Mouse (Mus musculus) liver, embryonic 14.5 days (tissue): Measurements from ENCODE around the gene Nr1h5. TPM values are rescaled to one million over a fixed set of nuclear protein-coding genes. Genes with fewer than 3 reads are reported as not detected.
A peak's percentile ranks its signal among the peaks of the same experiment; 100 is the strongest.

Experiments
- ATAC-seq: fragments of 200-750 bp; cut with Nextera tagmentation; 2 replicates; pipeline ENCODE4 v1.8.0; 2017; ENCODE audit warnings: moderate number of reproducible peaks, mild to moderate bottlenecking, moderate library complexity; ENCODE audit not compliant: insufficient read depth
- DNase-seq, 3 experiments: peaks; one replicate each; pipeline ENCODE4 v3.0.0-alpha.2; 2012 to 2013; ENCODE audit warnings: low read depth in 3 of 3, low spot score in 3 of 3
- H3K27ac ChIP-seq: fragments of 300-500 bp; sonication (generic); 2 replicates; pipeline ENCODE4 v1.5.1; 2014; ENCODE audit warnings: moderate library complexity, mild to moderate bottlenecking, control low read depth, inconsistent platforms
- H3K27me3 ChIP-seq: fragments of 300-500 bp; sonication (generic); 2 replicates; pipeline ENCODE4 v1.6.1; 2014; ENCODE audit warnings: mild to moderate bottlenecking, low read length, moderate library complexity; ENCODE audit not compliant: control insufficient read depth, insufficient read depth
- H3K36me3 ChIP-seq: fragments of 300-500 bp; sonication (generic); replicated peaks from 2 replicates; pipeline ENCODE4 v1.6.1; 2014; ENCODE audit warnings: low read depth; ENCODE audit not compliant: control insufficient read depth, insufficient read depth
- H3K4me1 ChIP-seq, 2 experiments: fragments of 200-500 bp in 1 of 2; fragments of 300-500 bp in 1 of 2; sonication (generic) in 1 of 2; replicated peaks; 2 replicates each; pipeline ENCODE4 v1.6.1; 2012 to 2014; ENCODE audit warnings: antibody characterized with exemption in 1 of 2, inconsistent platforms in 1 of 2, low read length in 1 of 2; ENCODE audit not compliant: control insufficient read depth in 2 of 2, insufficient read depth in 2 of 2
- H3K4me2 ChIP-seq: fragments of 300-500 bp; sonication (generic); 2 replicates; pipeline ENCODE4 v1.6.1; 2014; ENCODE audit warnings: low read depth, mild to moderate bottlenecking, control low read depth, moderate library complexity
- H3K4me3 ChIP-seq, 2 experiments: fragments of 200-500 bp in 1 of 2; fragments of 300-500 bp in 1 of 2; sonication (generic) in 1 of 2; 2 replicates each; pipeline ENCODE4 v1.5.1; 2012 to 2014; ENCODE audit warnings: low read depth in 2 of 2, low read length in 2 of 2, mild to moderate bottlenecking in 2 of 2, control low read depth in 1 of 2, inconsistent platforms in 1 of 2, moderate library complexity in 1 of 2; ENCODE audit not compliant: insufficient read depth in 1 of 2
- H3K9ac ChIP-seq: fragments of 300-500 bp; sonication (generic); replicated peaks from 2 replicates; pipeline ENCODE4 v1.6.1; 2014; ENCODE audit warnings: mild to moderate bottlenecking, control low read depth, moderate library complexity
- H3K9me3 ChIP-seq: fragments of 300-500 bp; sonication (generic); 2 replicates; pipeline ENCODE4 v1.6.1; 2016; ENCODE audit warnings: low read length, mixed read lengths; ENCODE audit not compliant: control insufficient read depth
- CTCF ChIP-seq: IDR thresholded peaks from 2 replicates; pipeline ENCODE4 v1.5.1; 2016; ENCODE audit warnings: antibody characterized with exemption, low read depth, control low read depth
- EP300 ChIP-seq: IDR thresholded peaks from 2 replicates; pipeline ENCODE4 v1.6.1; 2016; ENCODE audit warnings: antibody characterized with exemption, low read depth
- WGBS: fragments of 180-500 bp; shearing (Covaris S2); extraction: QIAGEN DNeasy Blood & Tissue Kit; methylation state at CpG from one replicate; pipeline ENCODE4 v1.1.7; 2014; ENCODE audit not compliant: insufficient replicate concordance; 5-methylcytosine and 5-hydroxymethylcytosine counted together
- polyA plus RNA-seq, 2 experiments: library from polyadenylated mRNA; depleted of rRNA in 1 of 2; stranded (reverse) in 1 of 2; unstranded in 1 of 2; fragments of >200 nt; fragmentation: Nextera tagmentation in 1 of 2; extraction: Ambion mirVana in 1 of 2; gene quantifications; 2 replicates each; pipeline versions ENCODE4 v1.2.1 to v1.2.3; 2012 to 2014

The Nr1h5 gene
- 3.9 and 4.6 TPM in 2 replicates for polyA plus RNA-seq (2012; rRNA removed)
- polyA plus RNA-seq (2014; fragmentation: Nextera tagmentation; extraction: Ambion mirVana), result 1.9 and 3.0 TPM in 2 replicates

DNA sequence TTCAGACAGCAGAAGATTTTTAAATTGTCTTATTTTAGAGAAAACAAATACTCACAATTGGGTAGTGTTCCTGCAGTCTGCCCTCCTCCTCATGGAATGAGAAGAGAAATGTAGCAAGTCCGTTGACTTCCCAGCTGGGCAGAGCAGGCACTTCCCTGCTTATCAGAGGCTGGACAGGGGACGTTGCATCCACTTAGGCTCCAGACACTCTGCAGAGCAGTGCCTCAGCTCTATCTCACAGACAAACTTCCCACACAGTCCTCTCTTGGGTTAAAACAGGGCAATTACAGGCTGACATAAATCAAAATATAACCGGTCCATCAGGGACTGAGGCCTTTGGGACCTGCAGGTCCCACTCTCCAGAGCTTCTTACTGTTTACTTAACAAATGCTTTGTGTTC lies at the start of gene Nr1h5:
Gene Nr1h5 (minus strand): TSS at position 101 of the 400 bp plus-strand sequence.
- DNase-seq (no peak), ATAC-seq (no peak)
- H3K4me3 ChIP-seq, result no peak within 1 kb of the TSS
- TF ChIP-seq CTCF, result no peak
- TF ChIP-seq EP300, result no peak
- no peak within 1 kb of the TSS for H3K9ac ChIP-seq
- H3K4me1 ChIP-seq, result no peaks in the 10 kb centered on the region
- H3K36me3 ChIP-seq, result no peaks in the 10 kb centered on the region
- no peak within 1 kb of the TSS for H3K27ac ChIP-seq
- WGBS, result 31% methylated on average over 3 of the region's 3 CpGs
- H3K4me2 ChIP-seq, result no peak within 1 kb of the TSS
- H3K9me3 ChIP-seq, result no peaks in the 10 kb centered on the region
- no peaks in the 10 kb centered on the region for H3K27me3 ChIP-seq

DNA sequence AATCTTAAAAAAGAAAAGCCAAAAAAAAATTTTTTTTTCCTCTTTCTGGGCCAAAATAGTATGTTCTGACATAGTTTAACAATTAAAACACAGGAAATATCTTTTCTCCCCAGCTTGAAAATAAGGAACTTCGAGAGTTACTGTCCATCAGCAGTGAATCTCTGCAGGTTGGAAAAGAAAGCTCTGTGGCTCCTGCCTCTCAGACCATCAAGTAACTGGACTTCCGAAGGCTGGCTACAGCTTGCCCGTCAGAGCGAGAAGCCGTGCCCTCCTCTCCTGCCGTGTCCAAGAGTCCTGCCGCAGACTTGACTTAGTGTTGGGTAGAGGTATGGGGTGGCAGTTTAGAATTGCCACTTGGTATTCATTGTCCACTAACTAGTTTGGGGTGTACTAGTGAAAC lies 37.7 kb upstream of the Nr1h5 start:
- 86% methylated on average over 7 of the region's 7 CpGs for WGBS
- peaks cover 4% of the 10 kb centered on the region for H3K36me3 ChIP-seq
- H3K27me3 ChIP-seq, result no peaks in the 10 kb centered on the region
- H3K4me3 ChIP-seq, result no peak overlapping the region
- H3K27ac ChIP-seq, result no peak overlapping the region
- DNase-seq (no peak), ATAC-seq (no peak)
- H3K9me3 ChIP-seq, result no peaks in the 10 kb centered on the region
- H3K4me2 ChIP-seq, result no peak overlapping the region
- peaks cover under 1 to 4% of the 10 kb centered on the region in 2 experiments; a peak in 2 of 4 replicates for H3K4me1 ChIP-seq
- no peak overlapping the region for H3K9ac ChIP-seq
- no peak for TF ChIP-seq CTCF
- no peak for TF ChIP-seq EP300

DNA sequence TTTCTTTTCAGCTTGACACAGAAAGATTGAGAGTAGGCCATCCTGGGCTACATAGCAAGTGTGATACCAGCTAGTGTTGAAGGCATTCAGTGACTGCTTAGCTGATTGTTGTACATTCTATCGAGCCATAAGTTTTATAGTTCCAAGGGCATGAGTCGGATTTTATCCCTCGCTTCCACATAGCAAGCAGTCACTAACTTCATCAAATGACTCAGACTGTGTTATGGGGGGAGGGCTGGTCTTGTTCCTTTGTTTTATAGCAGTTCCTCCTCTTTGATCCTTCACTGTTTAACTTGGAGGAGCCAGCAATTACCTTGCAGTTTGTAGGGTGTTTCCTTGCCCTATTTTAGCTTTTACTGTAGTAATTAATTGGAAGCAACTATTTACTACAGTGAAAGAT lies 33.7 kb upstream of the Nr1h5 start:
- WGBS, result 84% methylated on average over 3 of the region's 3 CpGs
- ATAC-seq (no peak), DNase-seq (no peak)
- H3K36me3 ChIP-seq, result peaks cover 4% of the 10 kb centered on the region
- peaks cover 6 to 9% of the 10 kb centered on the region in 2 experiments; a peak in 3 of 4 replicates for H3K4me1 ChIP-seq
- H3K4me3 ChIP-seq, result no peak overlapping the region
- H3K4me2 ChIP-seq, result no peak overlapping the region
- H3K27me3 ChIP-seq, result no peaks in the 10 kb centered on the region
- no peaks in the 10 kb centered on the region for H3K9me3 ChIP-seq
- no peak overlapping the region for H3K9ac ChIP-seq
- TF ChIP-seq EP300 (no peak), CTCF (no peak)
- no peak overlapping the region for H3K27ac ChIP-seq

DNA sequence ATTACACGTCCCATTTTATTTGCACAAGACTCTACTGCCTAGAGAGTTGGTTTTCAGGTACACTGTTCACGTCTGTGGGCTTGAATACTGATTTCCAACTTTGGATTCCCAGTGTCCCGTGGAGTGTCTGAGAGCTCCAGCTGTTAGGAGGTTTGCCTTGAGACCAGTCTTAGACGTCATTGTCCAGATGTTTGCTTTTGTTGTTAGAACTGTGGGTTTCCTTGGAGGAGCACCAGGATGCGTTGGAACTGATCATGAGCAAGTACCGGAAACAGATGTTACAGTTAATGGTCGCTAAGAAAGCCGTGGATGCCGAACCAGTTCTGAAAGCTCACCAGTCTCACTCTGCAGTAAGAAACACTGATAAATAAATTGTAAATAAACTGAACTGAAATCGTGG lies 33.1 kb upstream of the Nr1h5 start:
- peak overlapping the region; percentile 82; the same call in 1 of the 2 replicates for H3K4me2 ChIP-seq
- no peaks in the 10 kb centered on the region for H3K27me3 ChIP-seq
- ATAC-seq (no peak), DNase-seq (no peak)
- H3K4me3 ChIP-seq, result no peak overlapping the region
- TF ChIP-seq CTCF, result no peak
- TF ChIP-seq EP300, result no peak
- no peaks in the 10 kb centered on the region for H3K9me3 ChIP-seq
- no peak overlapping the region for H3K9ac ChIP-seq
- H3K36me3 ChIP-seq, result peaks cover 4% of the 10 kb centered on the region
- peaks cover 6 to 9% of the 10 kb centered on the region in 2 experiments; a peak in 3 of 4 replicates for H3K4me1 ChIP-seq
- WGBS, result 56% methylated on average over 10 of the region's 10 CpGs
- no peak overlapping the region for H3K27ac ChIP-seq

DNA sequence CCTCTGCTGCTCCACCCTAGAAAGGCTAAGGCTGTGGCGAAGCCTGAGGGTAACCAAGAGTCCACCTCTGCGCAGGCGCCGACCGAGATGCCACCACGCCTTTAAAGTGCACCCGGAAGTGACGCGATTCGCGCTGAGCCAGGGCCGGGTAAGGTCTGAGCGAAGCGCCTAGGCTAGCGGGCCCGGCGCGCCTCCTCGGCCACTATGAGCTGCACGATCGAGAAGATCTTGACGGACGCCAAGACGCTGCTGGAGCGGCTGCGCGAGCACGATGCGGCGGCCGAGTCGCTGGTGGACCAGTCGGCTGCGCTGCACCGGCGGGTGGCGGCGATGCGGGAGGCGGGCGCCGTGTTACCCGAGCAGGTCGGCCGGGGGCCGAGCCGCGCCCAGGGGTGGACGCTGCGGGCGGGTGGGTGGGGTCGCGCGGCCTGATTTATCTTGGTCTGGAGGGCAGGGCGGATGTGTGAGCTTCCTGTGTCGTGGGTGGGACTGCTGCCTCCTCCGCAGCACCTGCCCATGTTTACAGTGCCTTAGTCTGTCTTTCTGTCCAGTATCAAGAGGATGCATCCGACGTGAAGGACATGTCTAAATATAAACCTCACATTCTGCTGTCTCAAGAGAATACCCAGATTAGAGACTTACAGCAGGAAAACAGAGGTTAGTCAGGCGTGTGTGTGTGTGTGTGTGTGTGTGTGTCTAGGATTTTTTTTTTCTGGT lies 31.8 kb upstream of the Nr1h5 start, which contains the start of gene Sike1:
Gene Sike1 (plus strand): TSS at position 104 of the 717 bp plus-strand sequence.
- 2% methylated on average over 59 of the region's 60 CpGs for WGBS
- Histone ChIP-seq H3K9me3 (no peaks in the 10 kb centered on the region), H3K4me2 (peak within 1 kb of the TSS; percentile 82), H3K27ac (peak within 1 kb of the TSS; percentile 78), H3K36me3 (peaks cover 4% of the 10 kb centered on the region), H3K4me3 (peak within 1 kb of the TSS; percentile 66 to 74), H3K9ac (peak within 1 kb of the TSS; percentile 64), H3K4me1 (peaks cover 6 to 9% of the 10 kb centered on the region in 2 experiments; a peak in 3 of 4 replicates), H3K27me3 (no peaks in the 10 kb centered on the region)
- ATAC-seq (peak; percentile 99), DNase-seq (peak; percentile 77 to 82 (median 78))
- TF ChIP-seq EP300 (no peak), CTCF (no peak)
